Mouse (Mus musculus) neural tube, embryonic 10.5 days (tissue): ENCODE results near the gene Pan2.

ENCODE experiments used
- DNase-seq: peaks from one replicate; pipeline ENCODE4 v3.0.0-alpha.2; 2017; ENCODE audit warnings: low spot score; ENCODE audit errors: extremely low spot score

Pan2 gene

DNA sequence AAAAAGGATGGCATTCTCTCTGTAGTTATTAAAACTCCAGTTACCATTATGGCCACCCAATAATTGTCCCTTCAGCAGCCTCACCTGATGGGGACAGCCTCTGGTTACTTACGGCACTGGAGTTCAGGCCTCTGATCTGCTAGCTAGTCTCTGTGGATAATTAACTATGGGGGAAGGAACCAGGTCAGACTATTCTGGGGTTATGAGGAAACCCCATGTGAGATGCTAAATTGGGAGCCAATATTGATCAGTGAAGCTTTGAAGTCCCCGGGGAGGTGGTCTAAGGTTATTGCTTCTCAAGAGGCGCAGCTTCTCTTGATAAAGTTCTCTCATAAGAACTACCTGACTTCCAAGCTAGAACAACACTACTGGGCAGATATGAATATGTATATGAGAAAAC is 33.1 kb downstream of the Pan2 start:
- no peak for DNase-seq

DNA sequence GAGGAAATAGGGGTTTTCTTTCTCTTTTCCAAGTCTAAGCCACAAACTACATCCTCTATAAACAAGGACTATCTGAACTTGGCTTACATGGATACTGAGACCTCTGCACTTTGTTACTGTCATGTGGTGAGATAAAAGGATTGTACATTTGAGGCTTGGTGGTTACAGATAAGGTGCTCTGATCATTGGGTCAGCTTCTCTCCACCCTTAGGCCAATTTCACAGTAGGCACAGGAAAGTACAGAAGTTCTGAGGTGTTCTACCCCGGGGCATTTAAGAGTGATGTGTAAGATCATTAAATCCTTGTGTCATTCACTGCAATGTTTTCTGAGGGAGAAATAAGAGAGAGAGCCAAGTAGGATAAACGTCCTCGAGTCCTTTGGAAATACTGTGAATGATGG is 33.5 kb downstream of the Pan2 start:
- DNase-seq = no peak

GRCm38 (mm10) chr10:128337306-128338181 is 34.4 kb downstream of the Pan2 start, which contains the start of gene Cs:
Cs (plus strand) TSS chr10:128337734.
- DNase-seq = peak; percentile 97

DNA sequence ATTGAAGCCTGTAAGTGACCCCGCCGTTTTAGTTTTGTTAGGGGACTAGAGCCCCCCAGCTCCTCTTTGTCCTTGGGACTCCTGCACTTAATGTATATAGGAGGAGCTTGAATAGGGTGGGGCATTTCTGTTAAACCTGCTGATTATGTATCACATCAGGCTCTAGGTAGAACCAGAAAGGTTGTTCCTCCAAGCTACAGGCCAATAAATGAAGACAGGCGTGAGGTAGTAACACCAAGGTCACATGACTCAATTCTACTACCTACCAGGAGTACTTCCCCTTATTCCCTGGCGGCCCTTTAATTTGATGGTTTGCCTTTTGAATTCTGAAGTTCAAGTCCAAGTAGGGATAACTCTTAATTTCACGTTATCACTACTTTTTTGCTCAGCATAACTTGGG is 35.3 kb downstream of the Pan2 start:
- DNase-seq = no peak

GRCm38 (mm10) chr10:128338948-128339347 is 35.8 kb downstream of the Pan2 start:
- DNase-seq = no peak

GRCm38 (mm10) chr10:128340257-128340656 is 37.1 kb downstream of the Pan2 start:
- no peak for DNase-seq

DNA sequence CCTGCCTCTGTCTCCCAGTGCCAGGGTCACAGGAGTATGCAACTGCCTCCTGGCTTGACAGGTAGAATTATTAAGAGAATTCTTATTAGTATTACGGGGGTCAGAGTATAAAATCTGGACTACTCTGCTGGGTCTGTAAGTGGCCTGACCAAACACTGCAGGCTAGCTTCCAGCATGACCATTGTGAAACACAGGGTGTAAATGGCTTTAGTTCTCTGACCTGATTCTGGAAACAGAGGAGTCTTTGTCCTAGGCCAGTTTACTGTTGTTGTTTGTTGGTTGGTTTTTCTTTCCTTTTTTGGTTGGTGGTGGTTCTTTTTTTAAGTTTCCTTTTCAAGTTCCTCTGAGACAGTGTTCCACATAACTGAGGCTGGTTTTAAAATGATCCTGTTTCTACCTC is 40.3 kb downstream of the Pan2 start:
- no peak for DNase-seq

- no peak for DNase-seq
Observed at GRCm38 (mm10) chr10:128344568-128345275, 41.6 kb downstream of the Pan2 start.

- DNase-seq = no peak
Observed at GRCm38 (mm10) chr10:128347541-128347940, 44.4 kb downstream of the Pan2 start.

DNA sequence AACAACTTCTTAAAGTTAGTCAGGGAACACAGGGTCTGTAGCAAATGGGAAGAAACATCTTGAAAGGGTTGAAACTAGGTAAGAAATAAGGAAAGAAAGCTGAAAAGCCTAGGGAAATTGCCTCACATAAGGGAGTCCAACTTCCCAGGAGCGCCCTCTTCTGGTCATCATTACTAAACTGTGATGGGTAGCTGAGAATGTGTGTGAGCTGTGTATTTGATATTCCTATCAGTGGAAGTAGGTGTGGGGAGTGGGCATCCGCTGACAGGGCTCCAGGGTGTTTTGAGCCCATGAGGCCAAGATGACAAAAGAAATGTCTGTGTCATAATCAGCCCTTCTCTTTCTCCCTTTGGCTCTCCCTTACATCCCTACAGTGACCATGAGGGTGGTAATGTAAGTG is 55.7 kb downstream of the Pan2 start:
- no peak for DNase-seq

DNA sequence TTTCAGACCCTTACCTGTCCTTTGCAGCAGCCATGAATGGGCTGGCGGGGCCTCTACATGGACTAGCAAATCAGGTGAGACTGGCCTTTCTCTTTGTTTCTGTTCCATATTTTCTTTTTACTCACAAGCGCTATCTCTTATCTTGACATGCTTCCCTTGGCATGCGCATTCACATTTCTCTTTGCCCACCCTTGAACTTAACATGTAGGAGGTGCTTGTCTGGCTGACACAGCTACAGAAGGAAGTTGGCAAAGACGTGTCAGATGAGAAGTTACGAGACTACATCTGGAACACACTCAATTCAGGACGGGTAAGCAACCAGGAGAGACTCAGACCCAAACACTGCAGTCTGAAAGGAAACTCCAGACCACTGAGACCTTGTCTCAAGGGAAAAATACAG is 56.1 kb downstream of the Pan2 start:
- DNase-seq = no peak

- DNase-seq = no peak
Observed at GRCm38 (mm10) chr10:128361836-128362235, 58.7 kb downstream of the Pan2 start.

- no peak for DNase-seq
Observed at GRCm38 (mm10) chr10:128362568-128362967, 59.4 kb downstream of the Pan2 start.

- DNase-seq = no peak
Observed at GRCm38 (mm10) chr10:128367899-128368401, 64.8 kb downstream of the Pan2 start.

GRCm38 (mm10) chr10:128368402-128369217 is 65.5 kb downstream of the Pan2 start, which contains the start of gene Coq10a:
Coq10a (minus strand) TSS chr10:128368997.
- DNase-seq = peak; percentile 91

DNA sequence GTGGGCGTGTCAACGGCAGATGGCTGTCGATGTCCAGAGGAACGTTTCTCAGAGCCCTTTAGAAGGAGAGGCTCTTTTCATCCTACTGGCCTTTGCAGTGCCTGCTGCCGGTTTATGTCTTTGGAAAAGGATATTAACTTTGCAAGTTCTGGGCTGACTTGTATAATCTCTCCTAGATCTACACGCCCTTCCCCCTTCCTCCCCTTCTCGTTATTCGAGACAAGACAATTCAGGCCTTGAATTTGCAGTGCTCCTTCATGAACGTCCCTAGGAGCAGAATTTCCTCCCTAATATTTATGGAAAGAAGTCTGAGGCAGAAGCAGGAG is 66.0 kb downstream of the Pan2 start:
- no peak for DNase-seq

GRCm38 (mm10) chr10:128369599-128369998 is 66.5 kb downstream of the Pan2 start:
- DNase-seq = no peak

DNA sequence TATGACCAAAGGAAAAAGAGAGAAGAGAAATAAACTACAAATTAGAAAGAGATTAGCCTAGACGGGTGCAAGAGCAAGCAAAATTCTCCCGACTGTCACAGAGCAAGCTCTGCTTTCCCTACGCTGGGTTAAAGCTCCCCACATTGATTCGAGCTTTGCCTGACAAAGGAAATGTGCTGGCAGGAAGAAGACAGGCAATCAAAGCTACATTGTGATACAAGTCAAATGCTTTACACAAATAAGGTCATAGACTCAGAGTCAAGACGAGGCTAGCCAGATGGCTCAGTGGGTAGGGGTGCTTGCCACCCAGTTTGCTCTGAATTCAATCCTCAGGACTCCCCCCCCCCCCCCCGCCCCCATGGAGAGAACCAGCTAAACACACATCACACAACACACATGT is 66.9 kb downstream of the Pan2 start:
- no peak for DNase-seq

DNA sequence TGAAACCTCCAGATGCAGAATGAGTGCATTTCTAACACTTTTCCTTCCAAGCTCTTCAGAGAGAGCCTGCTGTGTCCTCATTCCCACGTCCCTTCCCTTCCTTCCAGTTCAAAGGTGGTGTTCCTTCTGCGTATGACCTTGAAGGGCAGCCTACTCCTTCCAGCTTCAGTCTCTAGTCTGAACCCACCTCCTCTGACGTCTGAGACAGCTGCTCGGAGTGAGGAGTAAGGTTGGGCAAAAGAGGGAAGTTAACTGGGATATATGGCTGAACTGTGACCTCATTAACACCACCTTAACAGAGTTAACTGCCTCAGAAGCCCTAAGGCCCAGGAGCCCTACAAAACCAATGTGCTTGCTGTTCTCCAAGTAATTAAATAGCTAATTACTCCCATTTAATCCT is 67.5 kb downstream of the Pan2 start:
- DNase-seq = no peak
